Mouse (Mus musculus) right cerebral cortex, postnatal 25 days (tissue): ENCODE measurements around the gene Gm364.
A peak's percentile ranks its signal among the peaks of the same experiment; 100 is the strongest.

ENCODE experiments used
- DNase-seq: peaks from one replicate; pipeline ENCODE4 v3.0.0; 2022

The Gm364 gene

DNA sequence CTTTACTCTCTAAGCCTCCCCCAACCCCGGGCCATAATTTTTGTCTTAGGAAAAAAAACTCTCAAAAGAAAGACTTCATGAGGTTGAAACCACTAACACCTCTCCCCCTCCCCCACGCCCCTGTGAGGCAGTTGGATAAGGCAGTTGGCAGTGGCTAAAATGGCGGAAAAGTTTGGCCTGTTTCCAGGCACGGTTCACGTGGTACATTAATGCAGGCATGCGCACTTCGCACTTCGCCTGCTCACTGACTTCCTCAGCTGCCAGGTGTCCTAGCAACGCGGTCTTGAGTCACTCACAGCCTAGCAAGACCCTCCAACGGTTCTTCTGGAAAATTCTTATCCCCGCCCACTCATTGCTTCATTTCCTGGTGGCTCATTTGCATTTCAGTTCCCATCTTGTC, at the start of gene Gm364:
Gm364 (plus strand) TSS at position 386 of the 400 bp plus-strand sequence.
- DNase-seq: no peak

DNA sequence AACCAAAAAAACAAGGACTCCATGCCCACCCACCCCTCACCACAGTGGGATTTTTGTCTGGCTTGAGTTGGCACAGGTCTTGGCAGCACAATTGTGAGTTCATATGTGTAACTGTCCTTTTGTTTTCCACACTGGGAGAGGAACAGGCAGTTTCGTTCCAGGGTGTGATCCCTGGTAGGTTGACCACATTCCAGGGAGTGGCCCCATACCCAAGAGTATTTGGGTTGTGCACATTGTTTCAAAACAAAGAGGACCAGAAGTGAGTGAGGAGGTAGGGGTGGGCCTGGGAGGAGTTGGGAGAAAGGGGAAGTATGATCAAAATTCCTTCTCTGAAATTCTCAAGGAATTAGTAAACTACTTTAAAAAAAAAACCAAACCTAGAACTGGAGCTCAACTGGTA, 49.6 kb upstream of the Gm364 start:
- no peak for DNase-seq

DNA sequence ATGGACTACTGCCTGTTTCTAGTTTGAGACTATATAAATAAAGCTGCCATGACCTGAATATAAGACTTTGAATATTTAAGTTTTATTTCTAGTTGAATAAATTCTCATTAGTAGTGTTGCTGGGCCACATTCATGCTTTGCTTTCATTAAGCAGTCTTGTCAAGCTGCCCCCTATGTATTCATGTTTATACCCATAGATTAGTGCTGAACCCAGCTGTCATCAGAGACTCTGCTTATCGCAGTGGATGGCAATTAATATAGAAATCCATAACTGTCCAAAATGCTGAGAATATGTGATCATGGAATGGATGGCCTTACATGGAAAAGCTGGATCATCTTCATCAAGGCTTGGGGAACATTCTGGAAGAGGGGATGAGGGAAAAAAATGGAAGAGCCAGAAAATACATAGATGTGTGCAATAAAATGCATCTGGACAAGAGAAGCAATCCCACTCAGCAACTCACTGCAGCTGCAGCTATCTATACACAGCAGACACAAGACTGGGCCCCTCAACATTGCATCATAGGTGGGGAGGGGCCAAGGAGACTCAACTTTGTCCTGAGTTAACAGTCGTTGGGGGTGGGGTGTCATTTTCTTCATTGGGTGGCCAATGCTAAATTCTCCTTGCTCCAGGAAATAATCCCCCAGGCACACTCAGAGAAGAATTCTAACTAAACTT, 43.9 kb upstream of the Gm364 start:
- no peak for DNase-seq

DNA sequence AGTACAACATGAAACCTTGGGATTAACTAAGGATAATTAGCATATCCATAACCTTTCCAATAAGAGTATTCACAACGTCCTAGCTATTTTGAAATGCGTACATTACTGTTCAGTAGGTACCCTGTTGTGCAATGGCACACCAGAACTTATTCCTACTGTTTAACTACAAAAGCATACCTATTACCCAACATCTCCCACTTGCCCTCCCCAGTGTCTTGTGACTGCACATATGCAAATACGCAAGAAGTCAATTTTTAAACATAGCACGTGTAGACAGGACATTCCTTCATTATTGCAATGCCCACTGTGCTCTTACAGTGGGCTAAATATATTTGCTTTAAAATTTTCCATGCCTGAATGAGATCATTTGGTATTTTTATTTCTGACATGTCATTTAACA, 36.0 kb upstream of the Gm364 start:
- DNase-seq: no peak

GRCm38 (mm10) chrX:57373543-57373942, 35.4 kb upstream of the Gm364 start:
- no peak for DNase-seq

DNA sequence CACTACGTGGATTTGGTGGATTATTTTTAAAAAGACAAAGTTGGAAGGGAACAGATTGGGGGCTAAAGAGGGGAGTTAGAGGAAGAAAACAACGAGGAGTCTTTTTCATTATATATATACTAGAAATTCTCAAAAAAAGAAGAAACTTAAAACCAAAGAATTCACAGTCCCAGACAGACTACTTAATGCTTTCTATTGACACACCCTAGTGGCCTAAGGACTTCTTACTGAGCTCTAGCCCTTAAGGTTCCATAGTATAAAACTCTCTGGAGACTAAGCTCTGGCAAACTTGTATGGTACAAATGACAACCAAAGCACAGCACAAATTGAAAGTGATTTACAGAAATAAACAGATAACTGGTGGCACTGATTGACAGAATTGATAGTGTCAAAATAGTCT, 34.9 kb upstream of the Gm364 start:
- DNase-seq: no peak

DNA sequence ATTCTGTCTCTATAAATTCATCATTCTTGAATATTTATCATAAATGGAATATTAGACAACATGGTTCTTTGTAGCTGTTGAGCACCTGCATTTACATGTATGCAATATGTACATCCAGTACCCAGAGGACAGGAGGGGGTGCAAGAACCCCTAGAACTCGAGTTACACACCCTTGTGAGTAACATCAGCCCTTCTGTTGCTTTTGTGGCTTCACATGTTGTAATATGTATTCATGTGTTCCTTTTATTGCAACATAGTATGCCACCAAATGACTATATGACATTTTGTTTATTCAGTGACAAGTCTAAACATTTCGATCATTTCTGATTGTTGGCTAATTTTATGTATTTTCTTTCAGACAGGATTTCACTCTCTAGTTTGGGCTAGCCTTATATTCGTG, 31.9 kb upstream of the Gm364 start:
- DNase-seq: no peak

GRCm38 (mm10) chrX:57378579-57378978, 30.4 kb upstream of the Gm364 start:
- DNase-seq: no peak

GRCm38 (mm10) chrX:57380915-57381314, 28.0 kb upstream of the Gm364 start:
- no peak for DNase-seq

DNA sequence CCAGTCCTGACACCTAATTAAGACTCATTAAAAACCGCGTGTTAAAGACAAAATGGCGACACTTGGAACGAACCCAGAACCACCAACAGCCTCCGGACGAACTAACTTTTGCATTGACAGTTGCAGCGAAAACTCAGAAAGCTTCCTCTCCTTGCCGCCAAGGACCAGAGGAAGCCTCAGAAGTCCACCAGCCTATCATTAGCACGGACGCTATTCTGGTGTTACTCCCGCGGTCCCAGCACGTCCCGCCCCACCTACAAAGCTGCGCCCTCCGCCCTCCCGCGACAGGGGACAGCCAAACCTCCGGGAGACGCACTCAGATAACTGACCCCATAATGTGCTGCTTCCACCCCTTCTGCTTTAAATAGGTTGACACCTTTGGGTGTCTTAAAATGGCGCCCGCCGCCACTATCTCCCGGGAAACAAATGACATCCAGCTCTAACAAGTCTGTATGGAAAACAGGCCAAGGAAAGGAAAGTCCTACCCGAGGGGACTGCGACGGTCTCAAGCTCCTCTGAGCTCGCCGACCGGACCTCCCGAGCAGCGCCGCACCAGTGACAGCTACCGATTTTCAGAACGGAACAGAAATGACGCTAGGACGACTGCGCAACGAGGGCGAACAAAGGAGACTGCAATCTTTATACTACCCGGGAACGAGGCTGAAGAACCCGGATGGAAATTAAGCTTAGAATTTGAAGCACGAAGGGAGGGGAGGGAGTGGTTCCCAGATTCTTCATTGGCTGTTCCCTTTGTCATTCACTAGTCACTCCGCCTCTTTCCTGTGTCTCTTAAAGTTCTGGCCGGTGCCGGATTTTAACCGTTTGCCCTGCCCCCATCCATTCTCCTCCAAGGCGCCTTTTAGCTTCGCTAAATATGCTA, 16.3 kb upstream of the Gm364 start, which contains the start of gene Rbmx:
Rbmx (minus strand) TSS at position 670 of the 880 bp plus-strand sequence.
- DNase-seq: peak; percentile 83

DNA sequence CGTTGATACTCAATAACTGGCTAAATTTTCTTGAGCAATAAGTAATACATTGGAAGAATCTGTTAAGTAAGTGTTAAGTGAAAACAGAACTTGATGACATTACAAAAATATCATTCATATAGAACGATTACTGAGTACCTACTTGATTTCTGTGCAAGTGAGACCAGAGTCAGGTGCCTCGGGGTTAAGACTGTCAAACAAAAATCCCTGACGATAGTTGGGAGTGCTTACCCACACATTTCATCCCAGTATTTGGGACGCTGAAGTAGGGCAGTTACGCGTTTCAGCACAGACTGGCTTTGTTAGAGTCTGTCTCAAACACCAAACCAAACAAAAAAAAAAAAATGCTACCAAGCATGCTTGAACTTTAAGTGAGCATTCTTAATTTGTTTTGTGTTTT, 15.5 kb upstream of the Gm364 start:
- DNase-seq: no peak

- DNase-seq: no peak
Observed at GRCm38 (mm10) chrX:57401388-57401787, 7.6 kb upstream of the Gm364 start.

DNA sequence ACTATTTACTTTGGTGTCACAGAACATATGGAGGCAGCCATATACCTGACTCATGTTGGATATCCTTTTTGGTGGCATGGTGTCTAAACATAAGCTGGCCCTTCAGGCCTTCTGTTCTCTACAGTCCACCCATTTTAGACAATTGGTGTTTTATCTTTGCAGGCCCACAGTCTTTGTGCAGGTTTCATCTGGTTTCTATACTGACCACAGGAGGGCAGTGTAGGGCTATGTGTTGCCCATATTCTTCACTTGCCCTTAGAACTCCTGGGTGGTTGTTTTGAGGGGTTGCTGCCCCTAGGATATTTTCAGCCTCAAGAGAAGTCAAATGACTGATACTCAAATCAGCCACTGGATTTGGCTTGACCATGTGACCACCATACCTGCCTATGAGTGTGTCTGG, 5.3 kb upstream of the Gm364 start:
- no peak for DNase-seq

- no peak for DNase-seq
Observed at GRCm38 (mm10) chrX:57431610-57432009, 22.7 kb downstream of the Gm364 start.

- no peak for DNase-seq
Observed at GRCm38 (mm10) chrX:57433897-57434296, 24.9 kb downstream of the Gm364 start.

DNA sequence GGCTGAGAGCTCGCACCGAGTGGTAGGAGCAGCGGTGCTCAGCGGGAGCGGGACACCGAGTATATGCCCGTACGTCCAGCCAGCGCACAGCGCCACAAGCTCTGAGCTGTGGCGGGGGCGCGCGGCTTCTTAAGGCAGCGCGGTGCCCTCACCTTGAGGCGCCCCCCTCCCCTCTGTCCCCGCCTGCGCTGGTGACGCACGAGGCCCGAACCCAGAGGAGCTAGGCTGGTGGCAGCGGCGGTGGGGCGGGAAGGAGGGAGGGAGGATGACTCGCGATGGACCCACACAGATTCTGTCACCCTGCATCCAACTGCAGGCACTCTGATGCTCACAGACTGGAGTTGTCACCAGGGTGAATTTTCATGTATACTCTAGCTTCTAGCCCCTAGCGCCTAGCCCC, 94.7 kb downstream of the Gm364 start, which contains the start of gene Gpr101:
Gpr101 (minus strand) TSS at position 124 of the 400 bp plus-strand sequence.
- peak; percentile 16 for DNase-seq

GRCm38 (mm10) chrX:57506247-57506646, 97.3 kb downstream of the Gm364 start:
- DNase-seq: no peak

DNA sequence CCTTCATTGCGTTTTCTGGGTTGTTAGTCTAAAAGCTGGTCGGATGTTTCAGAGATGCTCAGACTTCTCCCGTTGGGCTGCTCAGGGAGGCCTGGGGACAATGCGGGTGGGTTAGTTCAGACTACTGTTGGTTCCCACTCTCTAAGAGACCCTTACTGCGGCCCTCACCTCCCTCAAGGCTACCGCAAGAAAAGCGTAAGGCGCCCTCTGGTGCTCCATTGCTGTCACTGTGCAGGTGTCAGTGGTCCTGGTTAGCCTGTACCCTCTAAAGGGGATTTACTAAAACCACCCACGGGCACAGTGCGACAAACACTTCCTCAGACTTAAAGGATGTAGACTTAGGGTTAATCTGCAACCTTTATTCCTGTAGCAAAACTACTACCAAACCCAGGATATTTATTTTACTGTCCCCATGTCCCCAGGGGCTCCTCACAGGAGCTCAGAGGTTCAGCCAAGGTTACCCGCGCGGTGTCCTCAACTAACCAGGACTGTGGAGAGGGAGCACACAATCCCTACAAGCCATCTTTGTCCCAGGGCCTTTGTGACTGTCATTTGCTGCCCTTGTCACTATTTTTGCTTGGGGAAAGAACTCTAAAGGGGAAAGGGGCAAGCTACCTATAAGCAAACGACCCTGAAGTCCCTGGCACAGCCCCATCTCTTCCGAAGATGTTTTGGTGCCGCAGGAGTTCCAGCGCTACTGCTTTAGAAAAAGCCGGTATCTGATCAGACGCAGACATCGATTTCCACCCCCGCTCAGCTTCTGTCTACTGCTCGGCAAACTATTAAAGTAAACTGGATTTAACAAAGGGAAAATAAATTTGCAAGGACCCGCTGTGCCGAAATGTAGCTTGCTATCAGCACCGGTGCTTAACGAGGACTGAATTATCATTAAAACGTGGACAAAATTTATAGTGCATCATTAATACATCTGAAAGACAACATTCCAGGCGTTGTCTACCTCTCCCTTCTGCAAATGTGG, 112.5 kb downstream of the Gm364 start:
- no peak for DNase-seq
